Mouse (Mus musculus): ENCODE data around the gene D130052B06Rik. TPM values are rescaled to one million over a fixed set of nuclear protein-coding genes. Genes with fewer than 3 reads are reported as not detected.

The D130052B06Rik gene
- not detected in 2 replicates for polyA plus RNA-seq (2015; fragmentation: Nextera tagmentation; extraction: Ambion mirVana)

DNA sequence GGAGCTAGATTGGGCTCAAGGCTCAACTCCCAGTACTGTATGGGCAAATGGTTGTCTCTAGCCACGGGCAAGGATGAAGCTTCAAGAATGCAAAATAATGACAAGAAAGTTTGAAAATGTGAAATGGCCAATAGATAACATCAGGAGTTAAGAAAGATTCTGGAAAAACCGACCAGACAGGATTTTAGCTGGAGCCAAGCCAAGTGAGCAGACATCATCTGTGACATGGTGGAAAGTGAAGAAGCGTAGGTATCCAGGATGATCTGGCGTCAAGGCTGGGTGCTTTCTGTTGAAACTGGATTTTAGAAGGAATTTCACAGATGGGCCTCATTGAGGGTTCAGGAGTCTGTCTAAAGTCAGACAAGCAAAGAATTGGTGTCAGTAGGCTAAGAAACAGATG lies at the start of gene D130052B06Rik:
Gene D130052B06Rik, plus strand, starts transcription at position 317 of the 400 bp plus-strand sequence.

DNA sequence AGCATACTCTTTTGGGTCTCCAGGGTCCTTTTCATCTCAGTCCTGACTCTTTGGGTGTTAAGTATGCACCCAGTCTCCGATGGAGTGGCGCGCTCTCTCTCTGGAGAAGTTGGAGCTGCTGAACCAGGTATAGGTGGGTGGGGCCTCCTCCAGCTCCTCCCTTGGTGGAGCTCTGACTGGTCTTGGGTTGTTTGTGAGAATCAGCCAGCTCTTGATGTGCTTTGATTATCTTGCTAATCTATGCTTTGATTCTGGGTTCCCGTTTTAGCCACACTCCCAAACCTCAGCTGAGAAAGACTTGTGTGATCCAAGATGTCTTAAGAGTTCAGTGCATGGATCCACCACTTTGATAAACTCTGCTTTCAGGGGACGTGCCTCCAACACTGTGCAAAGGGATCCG lies 20.2 kb upstream of the D130052B06Rik start, which contains the start of gene Gabrp:
Gene Gabrp, minus strand, starts transcription at position 101 of the 400 bp plus-strand sequence.

Other genes starting within 250 kb of the D130052B06Rik start
- 3.3 and 3.6 TPM in 2 replicates for gene Ranbp17, start 85.6 kb upstream of the D130052B06Rik start, polyA plus RNA-seq (2015; fragmentation: Nextera tagmentation; extraction: Ambion mirVana)
- not detected in 2 replicates for gene Gabrp, start 20.3 kb upstream of the D130052B06Rik start, polyA plus RNA-seq (2015; fragmentation: Nextera tagmentation; extraction: Ambion mirVana)